Mouse (Mus musculus): ENCODE data around the gene Gm21985.
A peak's percentile ranks its signal among the peaks of the same experiment; 100 is the strongest.

Gm21985 gene

DNA sequence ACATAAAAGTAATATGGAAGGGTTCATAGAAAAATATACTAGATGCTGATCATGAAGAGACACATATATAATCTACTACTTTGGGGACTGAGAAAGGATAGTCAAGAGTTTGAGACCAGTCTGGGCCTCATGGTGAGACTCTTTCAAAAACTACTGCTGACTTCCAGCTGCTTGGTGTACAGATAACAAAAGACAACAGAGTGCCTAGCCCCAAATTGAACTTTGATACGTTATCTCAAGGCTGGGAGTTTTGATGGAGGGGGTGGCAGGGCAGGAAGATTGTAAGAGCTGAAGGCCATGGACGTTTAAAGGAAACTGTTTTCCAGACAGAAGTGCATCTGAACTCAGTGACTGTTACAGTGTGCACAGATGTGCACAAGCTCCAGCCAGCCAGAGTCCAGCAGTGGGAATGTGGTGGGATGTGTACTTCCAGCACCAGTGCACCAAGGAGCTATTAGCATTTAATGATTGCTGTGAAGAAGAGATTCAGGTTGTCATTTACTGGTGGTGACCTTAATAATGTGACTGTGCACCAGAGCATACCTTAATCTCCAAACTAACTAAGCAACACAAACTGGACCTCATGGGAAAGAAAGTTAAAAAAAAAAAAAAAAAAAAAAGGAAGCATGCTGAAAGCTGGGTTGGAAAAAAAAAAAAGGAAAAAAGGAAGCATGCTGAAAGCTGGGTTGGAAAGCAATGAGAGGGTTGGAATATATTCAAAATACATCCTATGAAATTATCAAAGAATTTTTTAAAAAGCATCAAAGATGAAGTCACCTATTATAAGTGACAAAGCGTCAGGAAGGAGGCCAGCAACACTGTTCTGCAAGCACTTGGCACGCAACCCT lies 66.2 kb downstream of the Gm21985 start:
- DNase-seq (ENCODE audit: low spot score in 2 of 2), result no peak

DNA sequence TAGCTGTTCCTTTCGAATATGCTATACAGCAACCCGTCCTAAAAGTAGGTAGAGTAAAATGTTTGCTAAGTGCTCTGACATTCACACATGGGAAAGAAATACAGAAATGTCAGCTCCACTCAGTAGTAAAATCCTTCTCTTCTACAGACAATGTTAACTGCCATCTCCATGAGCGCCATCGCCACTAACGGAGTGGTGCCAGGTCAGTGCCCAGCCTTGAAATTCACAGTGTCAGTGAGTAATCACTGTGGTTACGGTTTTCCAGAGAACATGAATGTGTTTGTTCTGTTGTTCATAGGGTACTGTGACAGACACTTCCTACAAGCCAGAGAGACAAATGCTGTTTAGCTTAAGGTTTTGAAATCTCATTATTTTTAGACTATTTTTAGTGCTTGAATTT lies 71.1 kb downstream of the Gm21985 start:
- DNase-seq (ENCODE audit: low spot score in 2 of 2), result no peak

DNA sequence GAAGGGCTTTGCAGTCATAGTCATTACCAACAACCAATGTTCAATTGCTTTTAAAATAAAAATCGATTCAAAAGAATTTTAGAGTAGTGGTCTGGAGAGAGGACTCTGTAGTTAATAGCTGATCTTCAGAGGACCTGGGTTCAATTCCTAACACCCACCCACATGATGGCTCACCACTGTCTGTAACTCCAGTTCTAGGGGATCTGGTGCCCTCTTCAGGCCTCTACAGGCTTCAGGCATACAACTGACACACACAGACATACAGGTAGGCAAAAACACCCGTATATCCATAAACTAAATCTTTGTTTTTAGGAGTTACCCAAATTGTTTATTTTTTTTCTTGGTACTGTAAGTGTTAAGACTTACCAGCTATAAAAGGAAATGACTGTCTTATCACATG lies 73.6 kb downstream of the Gm21985 start:
- no peak for DNase-seq (ENCODE audit: low spot score in 2 of 2)

DNA sequence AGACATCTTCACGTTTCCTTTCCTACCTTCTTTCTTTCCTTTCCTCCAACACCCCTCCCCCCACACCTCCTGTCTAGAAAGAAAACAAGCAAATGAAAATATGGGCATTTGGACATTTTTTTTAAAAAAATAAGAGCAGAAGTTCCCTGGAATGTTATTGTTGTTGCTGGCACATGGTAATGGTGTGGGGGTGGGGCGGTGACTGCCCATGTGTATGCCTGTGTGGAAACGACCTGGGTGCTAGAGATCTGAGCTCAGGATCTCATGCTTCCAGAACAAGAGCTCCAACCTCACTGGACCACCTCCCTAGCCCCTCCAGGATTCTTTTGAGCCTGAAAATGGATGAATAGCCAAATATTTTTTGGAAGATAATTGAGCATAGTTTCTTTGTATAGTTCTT lies 75.0 kb downstream of the Gm21985 start:
- DNase-seq (ENCODE audit: low spot score in 2 of 2), result no peak

- DNase-seq (ENCODE audit: low spot score in 2 of 2), result no peak
Measured at GRCm38 (mm10) chr2:112348246-112348645, 82.1 kb downstream of the Gm21985 start.

DNA sequence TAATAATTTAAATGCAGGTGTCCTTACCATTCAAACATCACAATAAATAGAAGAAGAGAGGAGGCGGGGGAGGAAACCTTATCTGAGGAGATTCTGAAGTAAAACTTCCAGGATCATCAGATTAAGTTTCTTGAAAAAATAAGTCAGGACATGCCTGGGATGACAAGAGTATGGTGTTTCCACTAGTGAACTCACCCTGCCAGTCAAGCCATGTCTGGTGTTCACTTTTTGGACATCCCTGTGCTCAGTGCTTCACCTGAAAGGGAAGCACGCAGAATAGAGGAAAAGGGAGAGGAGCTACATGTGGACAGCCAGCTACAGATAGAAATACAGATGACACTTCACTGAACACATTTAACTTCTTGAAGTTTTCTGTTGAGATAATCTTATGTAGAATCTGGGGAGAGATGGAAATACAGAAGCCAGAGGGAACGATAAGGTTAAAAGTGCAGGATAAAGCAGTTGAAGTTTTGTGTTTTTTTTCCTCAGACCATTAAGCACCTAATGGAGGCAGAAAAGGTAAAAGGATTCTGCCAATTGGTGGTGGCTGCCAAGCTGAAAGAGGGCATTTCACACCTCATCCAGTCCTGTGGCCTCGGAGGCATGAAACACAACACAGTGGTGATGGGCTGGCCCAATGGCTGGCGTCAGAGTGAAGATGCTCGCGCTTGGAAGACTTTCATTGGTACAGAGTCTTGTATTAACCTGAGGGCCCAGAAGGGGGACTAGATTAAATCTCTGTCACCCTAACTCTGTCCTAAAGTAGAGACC lies 87.8 kb downstream of the Gm21985 start:
- no peak for DNase-seq (ENCODE audit: low spot score in 2 of 2)

DNA sequence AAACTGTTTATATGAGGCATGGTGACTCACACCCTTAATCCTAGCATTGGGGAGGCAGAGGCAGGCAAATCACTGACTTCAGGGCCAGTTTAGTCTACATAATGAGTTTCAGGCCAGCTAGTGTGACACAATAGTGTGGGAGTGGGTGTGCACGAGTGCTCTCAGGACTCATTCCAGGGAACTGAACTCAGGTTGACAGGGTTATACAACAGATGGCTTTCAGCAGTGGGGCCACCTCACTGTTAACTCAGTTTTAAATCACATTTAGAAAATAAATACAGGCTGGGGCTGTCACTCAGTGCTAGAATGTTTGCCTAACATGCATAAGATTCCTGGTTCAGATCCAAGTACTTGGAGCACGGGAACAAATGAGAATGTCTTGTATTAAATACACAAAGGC lies 93.5 kb downstream of the Gm21985 start:
- no peak for DNase-seq (ENCODE audit: low spot score in 2 of 2)

DNA sequence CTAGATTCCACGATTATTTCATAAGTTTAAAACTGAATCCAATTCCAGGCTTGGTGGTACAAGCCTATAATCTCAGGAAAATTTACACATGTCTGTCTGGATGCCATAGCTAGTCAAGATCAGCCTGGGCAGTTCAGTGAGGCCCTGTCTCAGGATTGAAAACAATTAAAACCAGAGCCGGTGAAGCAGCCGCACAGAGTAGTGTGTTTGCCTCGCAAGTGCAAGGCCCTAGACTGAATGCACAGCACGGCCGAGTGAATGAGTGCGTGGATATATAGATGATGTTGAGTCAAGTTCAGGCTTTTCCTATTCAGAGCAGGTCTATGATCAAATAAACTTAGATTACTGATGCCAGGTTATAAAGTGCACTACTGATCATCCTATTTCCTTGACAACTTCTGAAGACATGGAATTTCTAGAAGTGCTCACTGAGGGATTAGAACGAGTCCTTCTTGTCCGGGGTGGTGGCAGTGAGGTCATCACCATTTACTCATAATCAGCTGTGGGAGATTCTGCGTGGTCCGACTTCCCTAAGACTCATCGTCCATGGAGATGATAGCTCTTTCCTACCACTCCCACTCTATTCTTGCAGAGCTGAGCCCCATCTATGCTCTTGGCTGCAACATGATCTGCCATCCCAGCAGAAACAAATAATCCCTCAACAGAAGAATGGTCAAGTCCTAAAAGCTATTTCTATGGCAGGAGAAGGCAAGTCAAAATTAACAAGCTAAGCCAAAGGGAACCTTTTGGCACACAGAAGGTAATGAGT lies 94.1 kb downstream of the Gm21985 start:
- DNase-seq (ENCODE audit: low spot score in 2 of 2), result no peak

DNA sequence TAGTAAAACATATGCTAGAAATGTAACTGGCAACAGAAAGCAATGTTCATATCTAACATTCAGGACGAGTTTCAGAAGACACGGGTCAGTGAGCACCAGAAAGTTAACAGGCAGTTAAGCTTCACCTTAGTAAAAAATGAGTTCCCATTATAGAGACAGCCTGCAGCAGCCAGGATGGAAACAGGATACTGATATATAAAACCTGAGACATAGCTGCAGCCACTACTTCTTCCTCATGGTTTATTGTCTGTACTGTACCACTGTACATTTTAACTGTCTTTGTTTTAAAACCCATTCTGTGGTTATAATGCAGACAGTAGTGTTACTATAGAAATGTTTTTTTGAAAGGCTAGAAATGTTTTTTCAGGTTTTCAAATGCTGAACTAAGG lies 94.7 kb downstream of the Gm21985 start:
- DNase-seq (ENCODE audit: low spot score in 2 of 2), result no peak

DNA sequence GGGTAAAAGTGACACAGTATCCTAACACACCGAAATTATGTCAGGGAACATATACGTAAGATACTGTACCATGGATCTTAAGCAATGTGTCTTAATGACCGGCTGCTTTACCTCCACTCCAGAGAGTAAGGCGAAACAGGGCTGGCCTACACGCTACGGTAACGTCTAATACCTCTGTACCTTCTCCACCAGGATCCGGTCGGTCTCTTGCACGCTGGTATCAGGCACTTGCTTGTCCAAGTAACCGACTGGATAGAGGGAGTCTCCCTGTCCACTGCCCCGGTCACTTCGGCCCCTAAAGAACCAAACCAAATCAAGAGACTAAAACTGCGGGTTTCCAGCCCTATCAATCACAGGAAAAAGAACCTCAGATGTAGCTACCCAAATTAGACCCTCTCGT lies 101.1 kb downstream of the Gm21985 start:
- no peak for DNase-seq (ENCODE audit: low spot score in 2 of 2)

GRCm38 (mm10) chr2:112367726-112368673 lies 101.9 kb downstream of the Gm21985 start, which contains the start of gene Emc4:
Gene Emc4 (minus strand): TSS chr2:112368027.
- peak; percentile 78 to 90 for DNase-seq (ENCODE audit: low spot score in 2 of 2)

- DNase-seq (ENCODE audit: low spot score in 2 of 2), result no peak
Measured at GRCm38 (mm10) chr2:112369941-112370340, 103.8 kb downstream of the Gm21985 start.

- no peak for DNase-seq (ENCODE audit: low spot score in 2 of 2)
Measured at GRCm38 (mm10) chr2:112373141-112373540, 107.0 kb downstream of the Gm21985 start.

DNA sequence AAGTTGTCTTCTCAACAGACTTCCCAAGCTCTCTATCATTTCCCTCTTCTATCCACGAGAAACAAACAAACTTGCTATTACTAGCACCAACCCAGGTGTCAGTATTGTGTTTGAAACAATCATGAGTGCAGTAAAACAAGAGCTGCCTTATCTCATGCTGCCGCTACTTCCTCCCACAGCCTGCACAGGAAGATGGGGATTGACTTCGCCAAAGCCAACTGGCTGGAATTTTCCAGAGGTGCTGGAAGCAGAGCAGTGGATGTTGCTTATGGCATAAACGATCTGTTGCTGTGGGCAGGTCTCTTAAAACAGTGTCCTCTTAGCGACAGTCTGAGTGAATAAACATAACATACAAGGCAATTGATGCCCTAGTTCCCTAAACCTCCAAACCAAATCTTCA lies 108.5 kb downstream of the Gm21985 start:
- no peak for DNase-seq (ENCODE audit: low spot score in 2 of 2)

GRCm38 (mm10) chr2:112378973-112379898 lies 113.1 kb downstream of the Gm21985 start, which contains the start of gene Katnbl1:
Gene Katnbl1 (plus strand): TSS chr2:112379211.
- DNase-seq (ENCODE audit: low spot score in 2 of 2), result peak; percentile 88 to 93

GRCm38 (mm10) chr2:112380131-112380530 lies 114.0 kb downstream of the Gm21985 start:
- DNase-seq (ENCODE audit: low spot score in 2 of 2), result no peak

DNA sequence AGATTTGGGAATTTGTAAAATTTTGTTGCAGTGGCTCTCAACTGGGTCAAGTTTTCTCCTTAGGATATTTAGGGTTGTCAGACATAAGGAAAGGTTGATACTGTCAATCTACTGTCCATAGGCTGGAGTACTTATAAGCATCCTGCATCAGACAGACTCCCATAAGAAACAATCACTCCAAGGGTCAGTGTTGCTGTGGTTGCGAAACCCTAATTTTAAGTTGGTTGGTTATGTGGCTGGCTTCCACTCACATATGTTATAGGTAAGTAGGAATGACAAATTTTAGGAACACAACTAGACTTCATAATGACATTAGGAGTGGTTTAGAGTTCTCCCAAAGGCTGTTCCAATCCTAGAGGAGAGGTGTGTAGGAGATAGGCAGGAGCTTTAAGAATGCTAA lies 115.1 kb downstream of the Gm21985 start:
- DNase-seq (ENCODE audit: low spot score in 2 of 2), result no peak

- no peak for DNase-seq (ENCODE audit: low spot score in 2 of 2)
Measured at GRCm38 (mm10) chr2:112390843-112391242, 124.7 kb downstream of the Gm21985 start.

GRCm38 (mm10) chr2:112391346-112392000 lies 125.4 kb downstream of the Gm21985 start:
- DNase-seq (ENCODE audit: low spot score in 2 of 2), result no peak

All from cerebellum, postnatal 4 days (tissue).